Mouse (Mus musculus) cortical plate, adult 2 months (tissue): ENCODE results near the gene Dnah1.

Experiments used
- CTCF ChIP-seq: fragments of 200-500 bp; IDR thresholded peaks from 2 replicates; pipeline ENCODE4 v1.5.1; 2011; ENCODE audit warnings: mild to moderate bottlenecking, control low read depth, low read length; ENCODE audit not compliant: insufficient read depth; ENCODE audit errors: extremely low read depth
- POLR2A ChIP-seq: fragments of 200-500 bp; IDR thresholded peaks from 2 replicates; pipeline ENCODE4 v1.6.1; 2011; ENCODE audit warnings: mild to moderate bottlenecking, low read length, control low read depth; ENCODE audit not compliant: insufficient read depth; ENCODE audit errors: extremely low read depth

- no peak for TF ChIP-seq POLR2A
- TF ChIP-seq CTCF = no peak
These were observed 90.4 kb downstream of the Dnah1 start for GRCm38 (mm10) chr14:31233070-31233995.
